Mouse (Mus musculus) thymus, postnatal 36 days (tissue): ENCODE results near the gene Nmur2.

Experiments
- DNase-seq, 2 experiments: peaks; one replicate each; pipeline ENCODE4 v3.0.0; 2022; ENCODE audit warnings: mixed read lengths in 2 of 2

The Nmur2 gene

DNA sequence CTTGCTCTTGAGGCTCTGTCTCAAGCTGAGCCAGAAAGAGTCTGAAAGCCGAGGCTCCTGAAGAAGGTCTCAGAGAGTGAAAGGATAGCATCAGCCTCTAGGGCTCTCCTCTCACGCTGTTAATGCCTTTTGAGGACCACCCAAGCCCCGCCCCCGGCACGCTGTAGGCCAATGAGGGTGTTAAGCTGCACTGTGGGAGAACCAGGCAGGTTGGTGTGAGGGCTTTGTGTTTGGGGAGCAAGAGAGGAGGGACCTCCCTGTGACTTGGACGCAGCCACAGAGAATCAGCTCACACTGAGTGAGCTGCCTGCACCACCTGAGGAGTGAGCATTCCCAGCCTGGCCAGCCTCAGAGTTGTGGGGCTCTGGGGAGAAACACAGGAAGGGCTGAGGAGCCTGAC is at the start of gene Nmur2:
Gene Nmur2 (minus strand): TSS at position 94 of the 400 bp plus-strand sequence.
- no peak for DNase-seq

DNA sequence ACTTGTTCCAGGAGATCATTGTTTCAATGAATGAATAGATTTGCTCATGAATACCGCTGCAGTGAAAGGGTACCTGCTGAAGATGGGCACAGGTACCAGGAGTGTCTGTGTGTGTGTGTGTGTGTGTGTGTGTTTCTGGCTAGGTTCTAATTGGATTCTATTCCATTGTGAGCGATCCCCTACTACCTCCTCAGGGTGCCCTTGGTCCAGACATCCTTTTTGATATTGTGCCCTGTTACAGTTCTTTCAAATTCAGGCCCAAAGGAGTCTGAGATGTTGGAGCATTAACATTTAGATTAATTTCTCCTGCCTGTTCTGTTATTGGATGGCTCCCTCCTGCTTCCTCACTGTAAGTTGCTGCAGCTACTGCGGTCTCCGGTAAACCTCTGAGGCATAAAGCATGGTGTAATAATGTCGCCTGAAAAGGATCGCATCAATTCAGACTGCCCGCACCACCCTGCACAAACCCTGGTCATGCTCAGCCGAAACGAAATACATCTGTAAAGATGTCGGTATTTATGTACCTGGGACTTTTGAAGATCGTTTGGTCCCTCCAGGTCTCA is 48.4 kb upstream of the Nmur2 start:
- no peak for DNase-seq

DNA sequence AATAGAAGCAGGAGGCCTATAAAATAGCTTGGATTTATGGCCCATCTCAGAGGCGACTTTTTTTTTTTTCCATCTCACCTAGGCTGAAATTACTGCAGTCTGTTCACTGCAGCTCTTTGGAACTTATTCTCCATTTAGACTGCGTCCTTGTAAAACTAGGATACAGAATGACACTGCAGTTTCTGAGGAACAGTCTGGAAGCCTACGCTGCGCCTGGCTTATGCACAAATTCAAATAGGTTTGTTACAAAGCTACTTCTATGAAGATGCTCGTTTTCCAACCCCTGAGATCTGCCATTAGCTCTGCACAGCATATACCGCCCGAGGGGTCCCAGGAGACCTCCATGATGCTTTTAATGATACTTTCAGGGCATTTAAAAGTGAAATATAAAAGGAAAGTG is 31.3 kb upstream of the Nmur2 start:
- DNase-seq: no peak

DNA sequence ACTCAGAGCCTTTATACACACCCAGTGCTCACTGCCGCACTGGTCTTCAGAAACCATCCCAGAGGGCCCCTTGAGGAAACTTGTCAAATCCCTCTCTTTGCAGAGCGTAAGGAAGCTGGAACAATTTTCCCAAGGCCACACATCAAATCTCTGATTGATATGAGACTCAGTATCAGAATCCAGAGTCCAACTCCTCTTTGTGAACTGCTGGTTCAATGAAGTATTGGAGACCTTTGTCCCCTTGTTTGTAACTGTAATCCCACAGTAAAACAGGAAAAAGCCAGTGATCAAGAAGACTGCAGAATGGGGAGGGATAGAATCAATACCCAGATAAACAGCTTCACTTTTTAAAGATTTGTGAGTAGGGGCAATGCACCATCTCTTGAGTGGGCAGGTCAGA is 28.8 kb upstream of the Nmur2 start:
- no peak for DNase-seq

DNA sequence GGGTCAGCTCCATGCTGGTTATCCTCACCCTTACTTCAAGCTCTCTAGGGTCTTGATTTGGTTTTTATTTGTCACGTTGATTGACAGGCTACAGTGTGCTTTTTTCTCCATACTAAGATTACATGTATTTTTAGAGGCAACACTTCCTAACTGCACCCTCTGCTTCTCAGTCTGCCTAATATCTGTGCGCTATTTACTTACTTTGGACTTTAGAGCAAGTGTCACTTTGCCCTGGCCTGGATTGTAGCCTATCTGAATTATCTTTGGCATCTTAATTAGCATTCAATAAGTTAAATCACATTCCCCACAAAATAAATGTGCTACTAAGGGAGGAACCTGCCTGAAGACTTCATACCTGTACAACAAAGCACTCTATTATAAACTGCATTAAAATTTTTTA is 24.3 kb upstream of the Nmur2 start:
- DNase-seq: no peak

DNA sequence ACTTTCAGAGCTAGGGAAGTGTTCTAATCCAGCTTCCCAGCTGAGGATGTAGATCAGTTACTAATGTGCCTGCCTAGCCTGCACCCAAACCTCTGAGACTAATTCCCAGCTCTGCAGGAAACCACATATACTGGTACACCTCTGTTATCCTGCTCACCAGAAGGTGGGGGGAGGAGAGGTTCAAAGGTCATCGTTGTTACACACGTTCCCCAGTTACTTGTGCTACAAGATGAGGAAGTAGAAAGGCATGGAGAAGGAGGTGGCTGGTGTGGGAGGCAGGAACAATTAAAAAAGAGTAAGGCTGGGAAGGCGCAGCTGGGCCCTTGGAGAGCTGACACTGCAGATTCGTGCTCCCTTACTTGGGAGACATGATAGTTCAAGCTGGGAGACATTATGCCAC is 23.8 kb upstream of the Nmur2 start:
- DNase-seq: no peak

DNA sequence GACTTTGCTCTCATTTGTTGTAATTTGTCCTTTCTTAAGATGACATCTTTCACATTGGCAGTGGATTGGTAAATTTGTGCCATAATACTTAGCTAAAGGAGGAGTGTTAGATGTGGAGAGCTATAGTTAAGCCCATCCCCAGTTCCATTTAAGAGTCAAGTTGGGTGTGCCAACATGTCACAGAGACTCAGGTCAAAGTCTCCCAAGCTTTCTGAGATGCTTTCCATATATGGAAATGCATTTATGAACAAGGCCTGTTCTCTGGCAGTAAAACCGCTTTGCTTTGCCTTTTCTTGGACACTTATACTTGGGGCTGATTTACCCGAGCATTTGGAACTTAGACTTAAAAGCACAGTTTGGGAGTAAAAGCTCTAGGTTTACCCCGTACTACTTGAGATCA is 18.4 kb upstream of the Nmur2 start:
- no peak for DNase-seq

DNA sequence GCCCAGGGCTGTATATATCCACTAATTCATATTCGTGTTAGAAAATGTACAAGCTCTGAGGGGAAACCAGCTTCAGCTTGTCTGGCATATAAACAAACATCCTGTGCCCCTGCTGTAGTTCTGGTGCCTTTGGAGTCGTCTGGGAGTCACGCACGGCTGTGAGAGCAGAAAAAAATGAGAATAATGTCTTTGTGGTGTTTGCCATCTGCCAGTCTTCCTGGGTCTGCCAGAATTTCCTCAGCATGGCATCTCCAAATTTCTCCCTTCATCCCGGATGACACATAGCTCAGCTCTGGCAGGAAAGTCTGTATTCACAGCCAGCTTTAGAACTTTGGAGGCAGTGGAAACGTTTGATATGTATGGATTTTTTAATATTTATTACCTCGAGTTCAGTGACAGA is 13.6 kb upstream of the Nmur2 start:
- no peak for DNase-seq

DNA sequence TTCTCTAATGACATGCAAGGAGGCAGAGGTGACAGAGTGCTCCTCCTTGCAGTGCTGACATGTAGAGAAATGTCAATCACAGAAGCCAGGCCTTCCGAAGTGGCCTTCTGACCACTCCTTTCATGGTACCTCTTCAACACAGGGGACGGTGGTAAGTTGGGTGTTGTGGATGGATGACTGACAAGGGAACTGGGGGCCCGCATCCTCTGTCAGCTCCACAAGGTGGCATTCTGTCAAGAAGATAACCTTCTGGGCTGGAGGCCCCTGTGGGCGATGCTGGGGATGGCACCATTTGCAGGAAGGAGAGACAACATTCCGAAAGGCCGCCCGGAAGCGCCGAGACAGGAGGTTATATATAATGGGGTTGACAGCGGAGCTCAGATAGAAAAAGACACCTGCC is 14.0 kb downstream of the Nmur2 start:
- no peak for DNase-seq

DNA sequence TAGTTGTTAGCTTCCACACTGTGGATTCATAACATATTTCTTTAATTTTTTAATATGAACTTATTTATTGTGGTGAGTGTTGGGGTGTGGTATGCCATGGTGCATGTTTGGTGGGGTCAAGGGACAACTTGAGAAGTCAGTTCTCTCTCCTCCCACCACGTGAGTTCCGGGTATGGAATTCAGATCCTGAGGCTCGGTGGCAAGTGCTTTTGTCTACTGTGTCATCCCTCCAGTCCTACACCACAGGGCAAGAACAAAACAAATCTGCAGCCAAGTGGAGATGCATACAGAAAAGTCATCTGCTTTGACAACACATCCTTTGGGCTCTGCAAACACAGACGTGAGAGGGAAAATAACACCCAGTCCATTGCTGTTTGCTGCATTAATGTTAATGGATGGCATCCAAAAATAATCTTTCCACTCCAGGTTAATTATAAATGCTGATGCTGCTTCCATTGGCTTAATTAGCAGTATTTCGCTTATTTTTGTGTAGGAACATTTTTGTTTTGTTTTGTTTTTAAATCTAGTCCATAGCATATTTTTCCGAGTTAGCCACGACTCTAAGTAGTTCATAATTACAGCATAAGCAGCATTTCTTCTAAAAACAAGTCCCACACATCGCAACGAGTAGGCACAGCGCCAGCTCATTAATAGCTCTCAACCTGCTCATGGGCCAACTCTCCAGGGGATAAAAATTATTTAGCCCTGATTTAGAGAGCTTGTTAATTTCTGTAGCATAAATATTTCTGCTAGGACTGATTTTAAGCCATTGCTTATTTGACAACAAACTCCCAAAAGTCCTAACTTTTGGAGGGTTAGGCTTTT is 14.9 kb downstream of the Nmur2 start:
- no peak for DNase-seq

DNA sequence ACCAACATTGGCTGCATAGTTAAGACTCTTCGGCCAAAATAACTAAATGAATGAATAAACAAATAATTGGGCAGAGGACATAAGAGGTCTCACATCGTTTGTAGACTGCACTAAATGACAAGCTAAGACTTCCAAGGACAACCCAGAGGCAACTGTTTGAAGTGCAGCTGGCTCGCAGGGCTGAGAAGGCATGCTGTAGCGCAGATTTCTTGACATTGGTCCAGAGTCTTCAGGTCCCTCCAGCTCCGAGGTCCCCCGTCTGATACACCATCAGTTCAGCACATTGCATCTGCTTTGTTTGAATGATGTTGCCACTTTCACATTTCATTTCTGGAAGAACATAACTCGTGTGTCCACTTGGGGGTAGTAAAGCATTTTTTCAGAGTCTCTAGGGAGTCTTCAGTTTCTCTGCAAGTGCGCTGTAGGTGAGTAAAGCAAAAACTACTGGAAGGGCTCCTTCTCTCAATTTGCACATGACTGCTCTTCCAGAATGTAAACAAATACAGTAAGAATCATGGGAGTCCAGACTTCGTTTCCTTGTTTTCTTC is 27.2 kb downstream of the Nmur2 start:
- DNase-seq: no peak

DNA sequence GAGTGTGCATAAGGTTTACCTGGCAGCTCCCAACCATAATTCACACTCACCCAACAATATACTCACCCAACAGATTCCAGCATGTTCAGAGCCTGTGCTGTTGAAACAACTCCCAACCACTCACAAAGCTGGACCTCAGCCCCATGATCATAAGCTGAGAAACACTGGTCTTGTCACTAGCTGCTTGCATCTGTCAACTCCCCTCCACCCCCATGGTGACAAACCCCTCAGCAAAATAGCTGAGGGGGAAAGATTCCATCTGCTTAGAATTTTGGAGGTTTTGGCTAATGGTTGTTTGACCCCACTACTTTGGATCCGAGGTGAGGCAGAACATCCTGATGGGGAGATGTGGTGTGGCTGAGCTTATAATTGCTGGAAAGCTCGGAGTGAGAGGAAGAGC is 28.4 kb downstream of the Nmur2 start:
- no peak for DNase-seq

DNA sequence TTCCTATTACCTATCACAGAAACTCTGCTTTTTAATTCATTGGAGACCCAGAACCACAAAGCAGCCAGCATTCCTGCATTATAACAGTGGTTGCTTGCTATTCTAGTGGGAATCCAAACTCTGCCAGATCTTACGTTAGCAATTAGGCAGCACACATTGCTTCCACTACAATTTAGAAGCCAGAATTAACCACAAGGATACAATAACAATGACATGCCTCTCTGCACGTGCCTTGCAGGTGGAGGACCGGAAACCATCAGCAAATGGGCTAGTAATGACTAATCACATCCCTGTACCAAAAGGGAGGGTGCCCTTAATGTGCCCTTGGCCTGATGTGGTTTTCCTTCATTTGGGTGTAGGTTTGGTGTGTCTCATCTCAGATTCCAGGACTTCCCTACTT is 32.5 kb downstream of the Nmur2 start:
- DNase-seq: no peak

DNA sequence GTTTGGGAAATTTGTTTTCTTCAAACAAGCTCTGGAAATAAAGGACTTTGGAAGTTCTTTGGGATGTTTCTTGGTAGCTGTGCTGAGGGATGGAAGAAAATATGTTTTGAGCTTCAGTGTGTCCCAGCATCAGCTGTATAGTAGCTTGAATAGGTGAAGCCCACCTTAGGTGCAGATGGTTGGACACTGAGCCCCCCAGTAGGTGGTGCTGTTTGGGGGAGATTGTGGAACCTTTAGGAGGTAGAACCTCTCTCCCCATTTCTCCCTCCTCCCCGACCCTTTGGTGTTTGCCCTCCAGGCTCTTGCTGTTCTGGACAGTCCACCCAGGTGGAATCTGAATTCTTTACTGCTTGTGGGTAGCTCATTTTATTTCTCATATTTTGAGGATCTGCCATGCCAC is 48.0 kb downstream of the Nmur2 start:
- no peak for DNase-seq

DNA sequence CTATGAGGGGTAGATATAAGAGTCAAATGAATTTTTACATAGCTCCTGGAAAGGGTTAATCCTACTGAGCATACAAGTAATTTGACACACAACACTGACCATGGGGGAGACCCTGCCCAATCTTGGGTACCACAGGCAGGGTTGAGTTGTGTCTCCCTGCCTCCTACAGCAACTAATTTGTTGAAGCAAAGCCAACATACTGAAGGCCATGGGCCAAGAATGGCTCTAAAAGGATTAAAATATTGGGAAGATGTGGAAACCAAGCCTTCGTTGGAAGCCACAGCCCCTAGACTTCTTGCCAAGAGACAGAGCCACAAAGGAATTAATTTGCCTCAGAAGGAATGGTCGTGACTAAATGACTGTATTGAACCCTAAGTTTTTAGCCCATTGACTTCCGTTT is 48.7 kb downstream of the Nmur2 start:
- DNase-seq: no peak

DNA sequence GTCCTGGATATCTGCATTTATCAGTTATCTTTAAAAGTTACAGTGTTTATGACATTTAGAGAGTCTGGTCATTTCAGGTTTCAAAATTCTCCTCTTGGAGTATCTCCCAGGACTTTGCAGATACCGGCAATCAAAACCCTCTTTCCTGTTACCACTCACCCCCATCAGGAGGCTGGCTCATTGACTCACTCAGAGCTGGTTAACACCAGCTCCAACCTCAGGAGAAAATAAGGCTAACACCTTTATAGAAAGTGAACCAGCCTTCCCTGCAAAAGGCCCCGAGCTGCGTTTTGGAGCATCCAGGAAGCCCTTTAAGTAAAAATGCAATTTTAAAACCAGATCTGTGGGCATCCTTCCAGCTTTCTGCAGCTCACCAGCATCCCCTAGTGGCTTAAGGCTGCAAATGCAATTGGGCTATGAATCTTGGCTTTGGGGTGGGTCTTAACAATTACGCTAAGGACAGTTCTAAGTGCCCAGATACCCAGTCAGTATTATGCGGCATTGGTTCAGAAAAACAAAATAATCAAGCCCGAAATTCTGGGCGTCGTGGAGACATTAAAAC is 49.2 kb downstream of the Nmur2 start:
- peak in 1 of 2 experiments; percentile 3 for DNase-seq

DNA sequence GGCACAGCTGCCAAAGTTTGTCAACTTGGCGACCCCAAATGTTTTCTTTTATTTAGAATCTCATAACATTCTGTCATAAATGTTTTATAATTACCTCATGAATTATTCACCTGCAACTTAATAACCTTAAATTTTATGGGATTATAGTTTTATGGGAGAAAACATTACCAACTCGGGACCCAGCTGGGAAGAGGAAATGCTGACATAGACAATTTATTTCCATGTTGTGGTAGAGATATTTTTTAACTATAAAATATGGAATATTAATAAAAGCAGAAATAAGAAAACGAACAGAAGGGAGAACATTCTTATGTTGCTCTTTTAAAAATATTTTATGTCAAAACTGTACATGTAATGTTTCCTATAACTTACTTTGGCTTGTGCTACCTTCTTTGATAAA is 56.2 kb downstream of the Nmur2 start:
- DNase-seq: no peak

DNA sequence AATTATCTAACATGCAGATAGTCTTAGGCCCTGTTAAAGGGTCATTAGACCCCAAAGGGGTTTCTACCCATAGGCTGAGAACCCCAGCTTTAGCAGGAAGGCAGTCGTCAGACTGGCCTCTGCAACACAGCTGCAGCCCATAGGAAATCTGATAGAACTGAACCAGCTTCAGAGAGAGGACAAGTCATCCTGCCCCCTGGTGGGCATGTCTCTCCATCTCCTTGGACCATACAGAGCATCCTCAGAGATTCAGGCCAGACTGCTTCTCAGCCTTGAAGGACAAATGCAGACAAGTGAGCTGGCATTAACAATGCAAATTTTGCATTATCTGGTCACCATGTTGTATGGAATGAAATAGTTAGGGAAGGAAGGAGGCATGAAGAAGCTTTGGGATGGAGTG is 59.2 kb downstream of the Nmur2 start:
- no peak for DNase-seq

DNA sequence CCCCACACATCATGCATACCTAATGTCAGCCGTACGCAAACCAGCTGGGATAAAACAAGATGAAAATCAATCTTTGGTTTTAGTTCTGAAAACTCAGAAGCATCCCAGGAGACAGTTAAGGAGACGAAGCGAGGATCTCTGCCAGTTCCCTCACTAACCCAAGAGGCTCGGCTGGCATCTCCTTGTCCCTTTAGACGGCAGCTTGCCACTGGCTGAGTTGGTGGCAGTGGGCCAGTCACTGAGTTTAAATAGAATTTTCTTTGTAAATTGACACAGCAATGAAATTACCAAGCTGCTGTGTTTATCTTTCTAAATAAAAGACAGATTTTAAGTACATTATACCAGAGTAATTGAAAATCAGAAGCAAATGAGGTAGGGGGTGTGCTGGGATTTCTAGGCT is 62.7 kb downstream of the Nmur2 start:
- no peak for DNase-seq
